Mouse (Mus musculus): ENCODE results near the gene Tgm1. TPM values are rescaled to one million over a fixed set of nuclear protein-coding genes. Genes with fewer than 3 reads are reported as not detected.

The Tgm1 gene
- polyA plus RNA-seq, 1 experiment from 2014 or later: 0.14 TPM

- H3K36me3 ChIP-seq (ENCODE audit: control insufficient read depth, insufficient read depth, low read length): peaks cover 11% of the 10 kb centered on the region
- H3K9ac ChIP-seq (ENCODE audit: low read length): no peak overlapping the region
- no peaks in the 10 kb centered on the region for H3K9me3 ChIP-seq (ENCODE audit: control insufficient read depth, low read length)
- no peak overlapping the region for H3K4me2 ChIP-seq (ENCODE audit: low read length)
- no peaks in the 10 kb centered on the region for H3K27me3 ChIP-seq (ENCODE audit: control insufficient read depth, insufficient read depth, low read length)
- 71% methylated on average over 7 of the region's 7 CpGs for WGBS
- no peak for ATAC-seq (ENCODE audit: insufficient number of reproducible peaks, insufficient read depth, low FRiP score, low read depth)
- no peak overlapping the region for H3K4me3 ChIP-seq (ENCODE audit: control insufficient read depth in 1 of 2, insufficient read depth in 1 of 2, low read depth in 1 of 2, low read length in 2 of 2)
- no peak overlapping the region for H3K27ac ChIP-seq (replicated peaks in 1 of 2; ENCODE audit: control insufficient read depth in 1 of 2, insufficient read depth in 1 of 2, low read depth in 2 of 2, low read length in 2 of 2)
- H3K4me1 ChIP-seq (ENCODE audit: control insufficient read depth in 2 of 2, insufficient read depth in 2 of 2, low read length in 2 of 2): no peaks in the 10 kb centered on the region; a peak in 1 of 4 replicates
These were observed 62.2 kb downstream of the Tgm1 start for GRCm38 (mm10) chr14:55651528-55651927.

Other genes with a start within 250 kb of the Tgm1 start
- 43.4 and 54.1 TPM in 2 replicates for gene Dhrs4, start 235.2 kb downstream of the Tgm1 start, polyA plus RNA-seq (2014; fragmentation: Nextera tagmentation; extraction: Ambion mirVana)
- gene Carmil3, start 223.3 kb downstream of the Tgm1 start, polyA plus RNA-seq (2014; fragmentation: Nextera tagmentation; extraction: Ambion mirVana): 1.6 and 2.9 TPM in 2 replicates
- gene Cpne6, start 203.5 kb downstream of the Tgm1 start, polyA plus RNA-seq (2014; fragmentation: Nextera tagmentation; extraction: Ambion mirVana): 0.12 and 0.36 TPM in 2 replicates
- not detected in 2 replicates for gene Nrl, start 188.9 kb downstream of the Tgm1 start, polyA plus RNA-seq (2014; fragmentation: Nextera tagmentation; extraction: Ambion mirVana)
- gene Pck2, start 173.7 kb downstream of the Tgm1 start, polyA plus RNA-seq (2014; fragmentation: Nextera tagmentation; extraction: Ambion mirVana): 35.1 TPM in 2 replicates
- 68.1 and 74.1 TPM in 2 replicates for gene Dcaf11, start 153.9 kb downstream of the Tgm1 start, polyA plus RNA-seq (2014; fragmentation: Nextera tagmentation; extraction: Ambion mirVana)
- gene A730061H03Rik, start 153.5 kb downstream of the Tgm1 start, polyA plus RNA-seq (2014; fragmentation: Nextera tagmentation; extraction: Ambion mirVana): not detected in 2 replicates
- 97.6 and 102 TPM in 2 replicates for gene Fitm1, start 138.3 kb downstream of the Tgm1 start, polyA plus RNA-seq (2014; fragmentation: Nextera tagmentation; extraction: Ambion mirVana)
- 224 and 250 TPM in 2 replicates for gene Psme1, start 135.8 kb downstream of the Tgm1 start, polyA plus RNA-seq (2014; fragmentation: Nextera tagmentation; extraction: Ambion mirVana)
- gene Emc9, start 128.6 kb downstream of the Tgm1 start, polyA plus RNA-seq (2014; fragmentation: Nextera tagmentation; extraction: Ambion mirVana): 22.6 and 22.7 TPM in 2 replicates
- gene Psme2, start 122.8 kb downstream of the Tgm1 start, polyA plus RNA-seq (2014; fragmentation: Nextera tagmentation; extraction: Ambion mirVana): 225 and 229 TPM in 2 replicates
- gene Rnf31, start 122.2 kb downstream of the Tgm1 start, polyA plus RNA-seq (2014; fragmentation: Nextera tagmentation; extraction: Ambion mirVana): 12.7 and 13.1 TPM in 2 replicates
- gene Irf9, start 110.4 kb downstream of the Tgm1 start, polyA plus RNA-seq (2014; fragmentation: Nextera tagmentation; extraction: Ambion mirVana): 9.8 and 10.1 TPM in 2 replicates
- 7.1 and 10.2 TPM in 2 replicates for gene Rec8, start 95.9 kb downstream of the Tgm1 start, polyA plus RNA-seq (2014; fragmentation: Nextera tagmentation; extraction: Ambion mirVana)
- 65.7 and 68.4 TPM in 2 replicates for gene Ipo4, start 78.0 kb downstream of the Tgm1 start, polyA plus RNA-seq (2014; fragmentation: Nextera tagmentation; extraction: Ambion mirVana)
- gene Gm49378, start 76.0 kb downstream of the Tgm1 start, polyA plus RNA-seq (2014; fragmentation: Nextera tagmentation; extraction: Ambion mirVana): 1.8 and 2.5 TPM in 2 replicates
- gene Tm9sf1, start 70.1 kb downstream of the Tgm1 start, polyA plus RNA-seq (2014; fragmentation: Nextera tagmentation; extraction: Ambion mirVana): 86.6 and 90.0 TPM in 2 replicates
- 0.35 and 0.46 TPM in 2 replicates for gene Tssk4, start 63.7 kb downstream of the Tgm1 start, polyA plus RNA-seq (2014; fragmentation: Nextera tagmentation; extraction: Ambion mirVana)
- gene Mdp1, start 53.4 kb downstream of the Tgm1 start, polyA plus RNA-seq (2014; fragmentation: Nextera tagmentation; extraction: Ambion mirVana): 99.2 and 100 TPM in 2 replicates
- 40.6 and 40.9 TPM in 2 replicates for gene Gmpr2, start 42.0 kb downstream of the Tgm1 start, polyA plus RNA-seq (2014; fragmentation: Nextera tagmentation; extraction: Ambion mirVana)
- gene Nedd8, start 41.8 kb downstream of the Tgm1 start, polyA plus RNA-seq (2014; fragmentation: Nextera tagmentation; extraction: Ambion mirVana): 511 and 563 TPM in 2 replicates
- gene Tinf2, start 32.1 kb downstream of the Tgm1 start, polyA plus RNA-seq (2014; fragmentation: Nextera tagmentation; extraction: Ambion mirVana): 28.7 and 31.6 TPM in 2 replicates
- gene Rabggta, start 8.3 kb upstream of the Tgm1 start, polyA plus RNA-seq (2014; fragmentation: Nextera tagmentation; extraction: Ambion mirVana): 20.1 and 20.5 TPM in 2 replicates
- 59.8 and 70.6 TPM in 2 replicates for gene Dhrs1, start 31.8 kb upstream of the Tgm1 start, polyA plus RNA-seq (2014; fragmentation: Nextera tagmentation; extraction: Ambion mirVana)
- gene Nop9, start 31.8 kb upstream of the Tgm1 start, polyA plus RNA-seq (2014; fragmentation: Nextera tagmentation; extraction: Ambion mirVana): 21.3 and 25.2 TPM in 2 replicates
- 1.5 and 1.6 TPM in 2 replicates for gene Cideb, start 44.5 kb upstream of the Tgm1 start, polyA plus RNA-seq (2014; fragmentation: Nextera tagmentation; extraction: Ambion mirVana)
- 0.24 and 0.27 TPM in 2 replicates for gene Ltb4r2, start 47.5 kb upstream of the Tgm1 start, polyA plus RNA-seq (2014; fragmentation: Nextera tagmentation; extraction: Ambion mirVana)
- gene Ltb4r1, start 52.0 kb upstream of the Tgm1 start, polyA plus RNA-seq (2014; fragmentation: Nextera tagmentation; extraction: Ambion mirVana): 0.28 and 0.62 TPM in 2 replicates
- gene Adcy4, start 70.2 kb upstream of the Tgm1 start, polyA plus RNA-seq (2014; fragmentation: Nextera tagmentation; extraction: Ambion mirVana): 14.8 and 17.7 TPM in 2 replicates
- gene Ripk3, start 74.9 kb upstream of the Tgm1 start, polyA plus RNA-seq (2014; fragmentation: Nextera tagmentation; extraction: Ambion mirVana): 13.6 and 16.1 TPM in 2 replicates
- 7.6 and 11.0 TPM in 2 replicates for gene Nfatc4, start 109.2 kb upstream of the Tgm1 start, polyA plus RNA-seq (2014; fragmentation: Nextera tagmentation; extraction: Ambion mirVana)
- gene Nynrin, start 140.1 kb upstream of the Tgm1 start, polyA plus RNA-seq (2014; fragmentation: Nextera tagmentation; extraction: Ambion mirVana): 11.0 and 12.4 TPM in 2 replicates
- gene Cbln3, start 170.5 kb upstream of the Tgm1 start, polyA plus RNA-seq (2014; fragmentation: Nextera tagmentation; extraction: Ambion mirVana): 0.24 and 0.61 TPM in 2 replicates
- 5.7 and 6.1 TPM in 2 replicates for gene Khnyn, start 171.0 kb upstream of the Tgm1 start, polyA plus RNA-seq (2014; fragmentation: Nextera tagmentation; extraction: Ambion mirVana)
- 51.6 and 52.1 TPM in 2 replicates for gene Sdr39u1, start 186.4 kb upstream of the Tgm1 start, polyA plus RNA-seq (2014; fragmentation: Nextera tagmentation; extraction: Ambion mirVana)
- gene Cma1, start 230.7 kb upstream of the Tgm1 start, polyA plus RNA-seq (2014; fragmentation: Nextera tagmentation; extraction: Ambion mirVana): 2.6 and 3.5 TPM in 2 replicates
- gene Cma2, start 237.1 kb upstream of the Tgm1 start, polyA plus RNA-seq (2014; fragmentation: Nextera tagmentation; extraction: Ambion mirVana): not detected in 2 replicates